Mouse (Mus musculus): ENCODE results near the gene Med24.

The Med24 gene

GRCm38 (mm10) chr11:98765421-98766309 lies 36.4 kb upstream of the Med24 start:
- no peak for DNase-seq (ENCODE audit: low spot score in 2 of 2)

GRCm38 (mm10) chr11:98764746-98765145 lies 35.5 kb upstream of the Med24 start:
- DNase-seq (ENCODE audit: low spot score in 2 of 2): no peak

- no peak for DNase-seq (ENCODE audit: low spot score in 2 of 2)
Measured at GRCm38 (mm10) chr11:98764091-98764490, 34.9 kb upstream of the Med24 start.

GRCm38 (mm10) chr11:98763502-98763861 lies 34.2 kb upstream of the Med24 start:
- no peak for DNase-seq (ENCODE audit: low spot score in 2 of 2)

- peak; percentile 69 to 77 for DNase-seq (ENCODE audit: low spot score in 2 of 2)
Measured at GRCm38 (mm10) chr11:98762756-98763501, 33.7 kb upstream of the Med24 start.

- DNase-seq (ENCODE audit: low spot score in 2 of 2): no peak
Measured at GRCm38 (mm10) chr11:98761939-98762338, 32.7 kb upstream of the Med24 start.

- no peak for DNase-seq (ENCODE audit: low spot score in 2 of 2)
Measured at GRCm38 (mm10) chr11:98756711-98757110, 27.5 kb upstream of the Med24 start.

- no peak for DNase-seq (ENCODE audit: low spot score in 2 of 2)
Measured at GRCm38 (mm10) chr11:98755726-98756380, 26.6 kb upstream of the Med24 start.

- peak; percentile 56 to 59 for DNase-seq (ENCODE audit: low spot score in 2 of 2)
Measured at GRCm38 (mm10) chr11:98754621-98755181, 25.5 kb upstream of the Med24 start.

- DNase-seq (ENCODE audit: low spot score in 2 of 2): peak in 1 of 2 experiments; percentile 43
Measured at GRCm38 (mm10) chr11:98754151-98754620, 25.0 kb upstream of the Med24 start.

- no peak for DNase-seq (ENCODE audit: low spot score in 2 of 2)
Measured at GRCm38 (mm10) chr11:98753264-98753663, 24.0 kb upstream of the Med24 start.

GRCm38 (mm10) chr11:98752562-98753140 lies 23.4 kb upstream of the Med24 start:
- no peak for DNase-seq (ENCODE audit: low spot score in 2 of 2)

GRCm38 (mm10) chr11:98751221-98751782 lies 22.1 kb upstream of the Med24 start:
- DNase-seq (ENCODE audit: low spot score in 2 of 2): no peak

- DNase-seq (ENCODE audit: low spot score in 2 of 2): peak; percentile 78 to 82
Measured at GRCm38 (mm10) chr11:98750351-98751201, 21.3 kb upstream of the Med24 start.

GRCm38 (mm10) chr11:98749716-98750115 lies 20.5 kb upstream of the Med24 start:
- peak; percentile 35 to 47 for DNase-seq (ENCODE audit: low spot score in 2 of 2)

- peak in 1 of 2 experiments; percentile 37 for DNase-seq (ENCODE audit: low spot score in 2 of 2)
Measured at GRCm38 (mm10) chr11:98748506-98749416, 19.5 kb upstream of the Med24 start.

GRCm38 (mm10) chr11:98747804-98748505 lies 18.7 kb upstream of the Med24 start:
- no peak for DNase-seq (ENCODE audit: low spot score in 2 of 2)

Measured in right cerebral cortex, adult 2 months (tissue).